Mouse (Mus musculus): ENCODE data around the gene Fhad1. TPM values are rescaled to one million over a fixed set of nuclear protein-coding genes. Genes with fewer than 3 reads are reported as not detected.

Fhad1 gene
- polyA plus RNA-seq, 2 experiments, result 0.11 to 0.23 TPM

DNA sequence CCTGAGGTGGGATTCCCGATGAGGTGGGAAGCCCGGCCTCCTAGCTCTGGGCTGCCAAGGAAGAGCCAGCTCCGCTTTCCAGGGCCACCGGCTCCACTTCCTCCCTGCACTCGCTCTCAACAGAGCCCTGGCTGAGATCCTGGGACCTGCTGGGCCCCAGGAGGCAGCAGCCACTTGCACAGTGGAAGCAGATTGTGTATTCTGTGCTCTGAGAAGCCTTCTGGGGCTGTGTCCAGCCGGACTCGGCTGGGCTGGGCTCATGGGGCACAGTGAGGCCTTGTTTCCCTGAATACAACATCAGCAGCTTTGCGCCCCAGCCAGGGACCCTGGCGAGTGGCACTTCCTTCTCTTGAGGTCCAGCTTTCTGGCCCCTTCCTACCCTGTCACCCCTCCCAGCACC lies 143.0 kb downstream of the Fhad1 start:
- Histone ChIP-seq H3K27me3 (ENCODE audit: control insufficient read depth, insufficient read depth, low read length) (no peaks in the 10 kb centered on the region; the same call in 1 of the 2 replicates), H3K36me3 (replicated peaks; ENCODE audit: control insufficient read depth, insufficient read depth, low read depth) (peaks cover 5% of the 10 kb centered on the region), H3K27ac (no peak overlapping the region), H3K4me2 (ENCODE audit: low read depth) (peak overlapping the region; percentile 87), H3K4me1 (replicated peaks; ENCODE audit: control insufficient read depth in 2 of 2, insufficient read depth in 2 of 2, low read length in 1 of 2) (peaks cover 33 to 47% of the 10 kb centered on the region in 2 experiments), H3K9ac (replicated peaks) (no peak overlapping the region), H3K9me3 (ENCODE audit: control insufficient read depth, low read length) (no peaks in the 10 kb centered on the region), H3K4me3 (ENCODE audit: insufficient read depth in 1 of 2, low read depth in 2 of 2, low read length in 2 of 2) (peak overlapping the region in 1 of 2 experiments; percentile 26; a peak in 2 of 4 replicates)
- DNase-seq (ENCODE audit: low read depth in 3 of 3, low spot score in 3 of 3), result no peak
- no peak for TF ChIP-seq EP300 (IDR thresholded peaks at IDR 0.05; ENCODE audit: low read depth)
- no peak for TF ChIP-seq CTCF (IDR thresholded peaks at IDR 0.05; ENCODE audit: low read depth)
- 78% methylated on average over 9 of the region's 9 CpGs for WGBS (ENCODE audit: insufficient replicate concordance)
- no peak for ATAC-seq (ENCODE audit: insufficient read depth)

DNA sequence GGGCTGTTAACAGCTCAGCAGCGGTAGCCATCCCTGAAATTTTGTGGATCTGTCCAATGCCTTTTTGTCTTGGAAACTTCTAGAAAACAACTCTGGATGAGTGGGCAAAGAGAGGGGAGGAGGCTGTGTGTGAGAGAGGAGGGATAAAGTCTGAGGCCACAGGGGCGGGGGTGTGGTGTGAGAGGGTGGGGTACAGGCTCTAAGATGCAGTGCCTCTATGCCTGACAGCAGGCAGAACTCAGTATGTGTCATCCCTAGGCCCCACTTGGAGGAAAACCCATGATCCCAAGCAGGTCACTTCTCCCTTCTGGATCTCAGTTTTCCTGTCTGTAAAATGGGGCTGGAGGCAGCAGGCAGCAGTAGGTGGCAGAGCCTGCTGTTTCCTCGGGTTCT lies 143.6 kb downstream of the Fhad1 start:
- no peak for DNase-seq (ENCODE audit: low read depth in 3 of 3, low spot score in 3 of 3)
- Histone ChIP-seq H3K36me3 (replicated peaks; ENCODE audit: control insufficient read depth, insufficient read depth, low read depth) (peaks cover 5% of the 10 kb centered on the region), H3K9ac (replicated peaks) (peak overlapping the region; percentile 18; the same call in 1 of the 2 replicates), H3K27ac (no peak overlapping the region), H3K27me3 (ENCODE audit: control insufficient read depth, insufficient read depth, low read length) (no peaks in the 10 kb centered on the region; the same call in 1 of the 2 replicates), H3K4me1 (replicated peaks; ENCODE audit: control insufficient read depth in 2 of 2, insufficient read depth in 2 of 2, low read length in 1 of 2) (peaks cover 32 to 43% of the 10 kb centered on the region in 2 experiments), H3K4me2 (ENCODE audit: low read depth) (peak overlapping the region; percentile 87), H3K9me3 (ENCODE audit: control insufficient read depth, low read length) (no peaks in the 10 kb centered on the region), H3K4me3 (ENCODE audit: insufficient read depth in 1 of 2, low read depth in 2 of 2, low read length in 2 of 2) (no peak overlapping the region)
- ATAC-seq (ENCODE audit: insufficient read depth), result no peak
- TF ChIP-seq CTCF (IDR thresholded peaks at IDR 0.05; ENCODE audit: low read depth) (no peak), EP300 (IDR thresholded peaks at IDR 0.05; ENCODE audit: low read depth) (no peak)
- 81% methylated on average over 3 of the region's 3 CpGs for WGBS (ENCODE audit: insufficient replicate concordance)

DNA sequence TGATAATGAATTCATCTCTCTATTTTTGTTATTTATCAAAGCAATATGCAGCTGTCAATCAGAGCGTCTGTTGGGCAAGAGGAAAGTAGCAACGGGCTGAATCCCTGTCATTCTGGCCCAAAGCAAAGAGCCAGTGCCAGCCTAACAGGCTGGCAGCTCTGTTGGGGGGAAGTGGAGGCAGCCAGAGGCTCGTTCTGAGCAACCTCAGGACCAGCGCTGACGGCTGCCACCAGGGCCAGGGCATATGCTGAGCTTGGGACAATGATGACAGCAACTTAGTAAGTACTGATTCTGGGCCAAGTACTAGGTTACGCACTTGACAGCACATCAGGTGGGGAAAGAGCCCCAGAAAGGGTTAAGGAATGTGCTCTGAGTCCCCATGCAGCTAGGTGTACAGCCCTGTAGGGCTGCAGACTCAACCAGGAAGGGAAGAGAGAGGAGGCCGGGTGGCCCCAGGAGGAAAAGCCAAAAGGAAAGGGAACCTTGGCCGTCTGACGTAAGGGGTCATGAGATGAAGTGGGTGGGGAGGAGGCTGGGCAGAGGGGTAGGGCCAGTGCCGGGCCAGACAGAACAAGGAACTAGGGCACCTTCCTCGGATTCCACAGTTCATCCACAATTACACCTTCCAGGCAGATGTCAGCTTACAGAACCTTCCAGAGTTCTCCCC lies 144.1 kb downstream of the Fhad1 start:
- H3K9me3 ChIP-seq (ENCODE audit: control insufficient read depth, low read length), result no peaks in the 10 kb centered on the region
- DNase-seq (ENCODE audit: low read depth in 3 of 3, low spot score in 3 of 3) (no peak), ATAC-seq (ENCODE audit: insufficient read depth) (no peak)
- peaks cover 27 to 38% of the 10 kb centered on the region in 2 experiments for H3K4me1 ChIP-seq (replicated peaks; ENCODE audit: control insufficient read depth in 2 of 2, insufficient read depth in 2 of 2, low read length in 1 of 2)
- TF ChIP-seq CTCF (IDR thresholded peaks at IDR 0.05; ENCODE audit: low read depth) (no peak), EP300 (IDR thresholded peaks at IDR 0.05; ENCODE audit: low read depth) (no peak)
- no peak overlapping the region for H3K4me3 ChIP-seq (ENCODE audit: insufficient read depth in 1 of 2, low read depth in 2 of 2, low read length in 2 of 2)
- H3K27ac ChIP-seq, result no peak overlapping the region
- WGBS (ENCODE audit: insufficient replicate concordance), result 70% methylated on average over 11 of the region's 11 CpGs
- no peaks in the 10 kb centered on the region for H3K27me3 ChIP-seq (ENCODE audit: control insufficient read depth, insufficient read depth, low read length)
- H3K4me2 ChIP-seq (ENCODE audit: low read depth), result peak overlapping the region; percentile 87; the same call in 1 of the 2 replicates
- no peak overlapping the region for H3K9ac ChIP-seq (replicated peaks)
- H3K36me3 ChIP-seq (replicated peaks; ENCODE audit: control insufficient read depth, insufficient read depth, low read depth), result peaks cover 5% of the 10 kb centered on the region

DNA sequence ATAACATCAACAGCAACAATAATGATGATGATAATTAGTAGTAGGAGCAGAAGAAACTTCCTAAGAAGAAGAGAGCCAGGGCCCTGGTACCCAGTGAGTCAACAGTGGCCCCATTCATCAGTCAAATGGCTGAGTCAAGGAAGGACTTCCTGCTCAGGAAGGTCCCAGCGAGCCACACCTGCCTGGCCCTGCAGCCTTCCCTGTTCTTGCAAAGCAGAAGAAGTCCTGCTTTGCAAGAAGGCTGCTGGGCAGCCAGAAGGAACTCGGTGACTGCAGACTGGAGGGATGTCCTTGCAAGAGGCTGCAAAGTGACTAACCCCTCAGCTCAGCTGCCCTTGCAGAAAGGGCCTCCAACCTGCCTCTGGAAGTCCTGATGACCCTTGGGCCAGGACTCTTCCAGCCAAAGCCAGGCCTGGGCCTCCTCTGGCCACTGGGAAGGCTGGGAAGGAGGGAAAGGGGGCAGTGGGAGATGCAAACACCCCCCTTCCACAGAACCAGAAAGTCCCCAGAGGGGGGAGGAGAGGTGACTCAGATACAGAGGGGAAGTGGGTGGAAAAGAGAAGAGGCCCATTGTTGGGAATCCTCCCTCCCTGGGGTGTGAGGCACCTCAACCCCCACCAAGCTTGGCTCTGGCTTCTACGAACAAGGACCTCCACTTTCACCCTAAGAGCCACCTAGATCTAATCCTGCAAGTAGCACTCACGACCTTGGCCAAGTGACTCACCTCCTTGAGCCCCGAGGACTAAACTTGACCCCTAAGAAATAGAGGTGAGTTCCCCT lies 145.3 kb downstream of the Fhad1 start:
- H3K36me3 ChIP-seq (replicated peaks; ENCODE audit: control insufficient read depth, insufficient read depth, low read depth), result peaks cover 5% of the 10 kb centered on the region
- no peak overlapping the region for H3K9ac ChIP-seq (replicated peaks)
- no peak overlapping the region for H3K4me2 ChIP-seq (ENCODE audit: low read depth)
- H3K27ac ChIP-seq, result no peak overlapping the region
- no peak for DNase-seq (ENCODE audit: low read depth in 3 of 3, low spot score in 3 of 3)
- no peak for ATAC-seq (ENCODE audit: insufficient read depth)
- no peak overlapping the region for H3K4me3 ChIP-seq (ENCODE audit: insufficient read depth in 1 of 2, low read depth in 2 of 2, low read length in 2 of 2)
- H3K9me3 ChIP-seq (ENCODE audit: control insufficient read depth, low read length), result no peaks in the 10 kb centered on the region
- no peaks in the 10 kb centered on the region for H3K27me3 ChIP-seq (ENCODE audit: control insufficient read depth, insufficient read depth, low read length)
- 47% methylated on average over 5 of the region's 5 CpGs for WGBS (ENCODE audit: insufficient replicate concordance)
- TF ChIP-seq CTCF (IDR thresholded peaks at IDR 0.05; ENCODE audit: low read depth), result no peak
- no peak for TF ChIP-seq EP300 (IDR thresholded peaks at IDR 0.05; ENCODE audit: low read depth)
- H3K4me1 ChIP-seq (replicated peaks; ENCODE audit: control insufficient read depth in 2 of 2, insufficient read depth in 2 of 2, low read length in 1 of 2), result peaks cover 22 to 29% of the 10 kb centered on the region in 2 experiments

DNA sequence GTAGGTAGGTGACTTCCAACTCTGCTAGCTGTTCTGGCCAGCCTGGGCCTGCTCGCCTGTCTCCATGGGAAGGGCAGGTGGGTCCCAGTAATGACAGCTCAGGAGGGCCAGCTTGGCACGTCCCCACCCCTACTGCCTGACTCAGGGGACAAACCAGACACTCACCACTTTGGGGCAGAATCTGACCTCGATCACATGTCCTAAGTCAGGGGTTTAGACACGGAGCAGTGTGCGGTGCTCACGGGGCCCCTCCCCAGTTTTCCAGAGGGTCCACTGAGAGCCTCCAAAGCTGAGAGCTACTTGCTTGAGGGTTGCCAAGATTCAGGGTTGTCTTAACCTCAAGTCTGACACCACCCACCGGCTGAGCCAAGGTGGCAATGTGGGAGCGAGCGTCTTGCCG lies 146.8 kb downstream of the Fhad1 start:
- DNase-seq (ENCODE audit: low read depth in 3 of 3, low spot score in 3 of 3), result no peak
- WGBS (ENCODE audit: insufficient replicate concordance), result 78% methylated on average over 10 of the region's 10 CpGs
- H3K27ac ChIP-seq, result no peak overlapping the region
- no peaks in the 10 kb centered on the region for H3K27me3 ChIP-seq (ENCODE audit: control insufficient read depth, insufficient read depth, low read length)
- H3K4me1 ChIP-seq (replicated peaks; ENCODE audit: control insufficient read depth in 2 of 2, insufficient read depth in 2 of 2, low read length in 1 of 2), result peaks cover 15 to 22% of the 10 kb centered on the region in 2 experiments
- H3K4me3 ChIP-seq (ENCODE audit: insufficient read depth in 1 of 2, low read depth in 2 of 2, low read length in 2 of 2), result no peak overlapping the region
- no peak for ATAC-seq (ENCODE audit: insufficient read depth)
- TF ChIP-seq CTCF (IDR thresholded peaks at IDR 0.05; ENCODE audit: low read depth) (no peak), EP300 (IDR thresholded peaks at IDR 0.05; ENCODE audit: low read depth) (no peak)
- no peak overlapping the region for H3K9ac ChIP-seq (replicated peaks)
- peaks cover 5% of the 10 kb centered on the region for H3K36me3 ChIP-seq (replicated peaks; ENCODE audit: control insufficient read depth, insufficient read depth, low read depth)
- no peak overlapping the region for H3K4me2 ChIP-seq (ENCODE audit: low read depth)
- H3K9me3 ChIP-seq (ENCODE audit: control insufficient read depth, low read length), result no peaks in the 10 kb centered on the region

Measured in liver, embryonic 14.5 days (tissue).